Mouse (Mus musculus) 3T3-L1 (cell line): ENCODE data around the gene Gas1.

Experiments used
- DNase-seq: peaks from one replicate; pipeline ENCODE4 v3.0.0-alpha.2; 2015; ENCODE audit warnings: low read depth, low spot score

Gas1 gene

GRCm38 (mm10) chr13:60177106-60177796 is at the start of gene Gas1:
Gas1 (minus strand) TSS chr13:60177365.
- DNase-seq: peak; percentile 99

- peak; percentile 96 for DNase-seq
These were observed 49.2 kb upstream of the Gas1 start for GRCm38 (mm10) chr13:60226251-60226836.

- DNase-seq: peak; percentile 67
These were observed 48.6 kb upstream of the Gas1 start for GRCm38 (mm10) chr13:60225736-60226135.

GRCm38 (mm10) chr13:60225276-60225675 is 48.1 kb upstream of the Gas1 start:
- no peak for DNase-seq

- DNase-seq: no peak
These were observed 46.6 kb upstream of the Gas1 start for GRCm38 (mm10) chr13:60223797-60224196.

GRCm38 (mm10) chr13:60222336-60222735 is 45.2 kb upstream of the Gas1 start:
- no peak for DNase-seq

- no peak for DNase-seq
These were observed 36.7 kb upstream of the Gas1 start for GRCm38 (mm10) chr13:60213896-60214295.

GRCm38 (mm10) chr13:60207135-60207601 is 30.0 kb upstream of the Gas1 start:
- peak; percentile 40 for DNase-seq

GRCm38 (mm10) chr13:60204746-60205145 is 27.6 kb upstream of the Gas1 start:
- DNase-seq: no peak

GRCm38 (mm10) chr13:60193273-60193672 is 16.1 kb upstream of the Gas1 start:
- no peak for DNase-seq

- DNase-seq: no peak
These were observed 12.8 kb upstream of the Gas1 start for GRCm38 (mm10) chr13:60189923-60190322.

- no peak for DNase-seq
These were observed 11.8 kb upstream of the Gas1 start for GRCm38 (mm10) chr13:60188952-60189351.

GRCm38 (mm10) chr13:60187276-60187675 is 10.1 kb upstream of the Gas1 start:
- DNase-seq: no peak

- DNase-seq: no peak
These were observed 5.2 kb upstream of the Gas1 start for GRCm38 (mm10) chr13:60182346-60182745.

- DNase-seq: no peak
These were observed 2.5 kb upstream of the Gas1 start for GRCm38 (mm10) chr13:60179641-60180040.

GRCm38 (mm10) chr13:60178416-60178815 is 1.3 kb upstream of the Gas1 start:
- peak; percentile 97 for DNase-seq

GRCm38 (mm10) chr13:60177797-60178110 is 589 bp upstream of the Gas1 start:
- DNase-seq: no peak

GRCm38 (mm10) chr13:60176776-60177105 is 424 bp downstream of the Gas1 start:
- DNase-seq: no peak

- DNase-seq: peak; percentile 64
These were observed 909 bp downstream of the Gas1 start for GRCm38 (mm10) chr13:60176136-60176775.

- peak; percentile 32 for DNase-seq
These were observed 1.6 kb downstream of the Gas1 start for GRCm38 (mm10) chr13:60175490-60176135.

- DNase-seq: peak; percentile 63
These were observed 2.2 kb downstream of the Gas1 start for GRCm38 (mm10) chr13:60174953-60175352.
